In the genomic region with DNA sequence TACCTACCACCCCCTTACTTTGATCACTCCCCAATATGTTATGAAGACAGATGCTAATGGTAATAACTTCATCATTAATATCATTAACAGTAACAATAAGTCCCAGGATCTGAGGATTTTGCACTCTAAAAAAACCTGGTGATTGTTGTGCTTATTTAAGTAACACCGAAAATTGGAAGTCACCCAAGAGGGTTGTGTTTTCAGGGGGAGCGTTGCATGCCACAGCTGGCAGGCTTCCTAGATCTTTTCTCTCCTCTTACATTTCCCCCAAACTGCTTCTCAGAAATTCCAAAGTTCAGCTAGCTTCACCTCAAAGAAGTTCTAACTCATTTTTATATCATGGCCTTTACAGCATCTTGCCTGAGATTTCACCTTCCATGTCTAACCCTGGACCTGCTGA, we compare ENCODE assay signal across 21 mouse cellular contexts.
"Had no signal": no experiment of that assay in that cellular context is flagged by ENCODE, and none has a peak within 500 bp of the region (broad histone marks: within the 10 kb centered on the region; RNA-seq: fewer than 3 reads in every experiment).

No protein-coding gene starts in this region.

- H3K4me3 ChIP-seq: lung, embryonic 15.5 days; midbrain, embryonic 10.5 days; midbrain, embryonic 12.5 days; myocyte; neural tube, embryonic 13.5 days; neural tube, embryonic 15.5 days; stomach, embryonic 15.5 days had no signal

- H3K27me3 ChIP-seq: lung, embryonic 15.5 days; midbrain, embryonic 12.5 days; neural tube, embryonic 13.5 days; neural tube, embryonic 15.5 days; stomach, embryonic 15.5 days had no signal

- H3K4me1 ChIP-seq: lung, embryonic 15.5 days; midbrain, embryonic 10.5 days; midbrain, embryonic 12.5 days; neural tube, embryonic 13.5 days; neural tube, embryonic 15.5 days; stomach, embryonic 15.5 days had no signal

- H3K9me3 ChIP-seq: lung, embryonic 15.5 days; midbrain, embryonic 10.5 days; midbrain, embryonic 12.5 days; neural tube, embryonic 13.5 days; neural tube, embryonic 15.5 days; stomach, embryonic 15.5 days had no signal

- DNase-seq: lung, adult 18-20 months; lung, postnatal 4 days; midbrain, embryonic 14.5 days; retina, postnatal 1 day; right cerebral cortex, adult 18-20 months; right cerebral cortex, postnatal 25 days; right cerebral cortex, postnatal 4 days; spleen, adult 18-20 months; thymus, adult 2 months; thymus, postnatal 25 days; thymus, postnatal 4 days had no signal

- H3K36me3 ChIP-seq: lung, embryonic 15.5 days; midbrain, embryonic 10.5 days; midbrain, embryonic 12.5 days; neural tube, embryonic 13.5 days; neural tube, embryonic 15.5 days; stomach, embryonic 15.5 days had no signal

- H3K9ac ChIP-seq: lung, embryonic 15.5 days; midbrain, embryonic 12.5 days; neural tube, embryonic 13.5 days; neural tube, embryonic 15.5 days; stomach, embryonic 15.5 days had no signal

- H3K27ac ChIP-seq: lung, embryonic 15.5 days; midbrain, embryonic 10.5 days; midbrain, embryonic 12.5 days; neural tube, embryonic 13.5 days; neural tube, embryonic 15.5 days; stomach, embryonic 15.5 days; stomach, postnatal 0 days had no signal

- ATAC-seq: lung, postnatal 0 days; midbrain, embryonic 16.5 days had no signal

- H3K4me2 ChIP-seq: lung, embryonic 15.5 days; midbrain, embryonic 12.5 days; neural tube, embryonic 13.5 days; neural tube, embryonic 15.5 days; stomach, embryonic 15.5 days had no signal
